Mouse (Mus musculus) liver, embryonic 14.5 days (tissue): ENCODE results near the gene Slc39a10.

Experiments
- CTCF ChIP-seq: IDR thresholded peaks from 2 replicates; pipeline ENCODE4 v1.5.1; 2016; ENCODE audit warnings: antibody characterized with exemption, low read depth, control low read depth
- EP300 ChIP-seq: IDR thresholded peaks from 2 replicates; pipeline ENCODE4 v1.6.1; 2016; ENCODE audit warnings: antibody characterized with exemption, low read depth

DNA sequence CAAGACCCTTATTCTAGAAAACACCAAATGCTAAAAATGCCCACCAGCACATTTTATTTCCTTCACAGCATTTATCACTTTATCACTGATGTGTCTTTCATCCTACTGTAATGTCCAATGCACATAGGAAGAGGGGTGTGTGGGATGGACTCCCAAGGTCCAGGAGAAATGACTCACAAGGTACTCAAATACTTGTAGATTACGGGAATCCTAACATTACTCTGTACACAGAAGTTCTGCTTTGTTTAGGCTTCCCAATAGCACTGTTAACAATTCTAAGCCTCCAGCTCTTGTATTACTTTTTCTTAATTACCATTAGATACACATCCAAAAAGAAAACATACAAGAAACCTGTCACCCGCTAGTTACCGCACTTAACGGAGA is 40.4 kb downstream of the Slc39a10 start:
- no peak for TF ChIP-seq EP300
- no peak for TF ChIP-seq CTCF
